Mouse (Mus musculus): ENCODE results near the gene Macf1. TPM values are rescaled to one million over a fixed set of nuclear protein-coding genes. Genes with fewer than 3 reads are reported as not detected.
"Not testable (repeated sequence)": the region's sequence is repeated elsewhere in the genome, so short reads cannot be mapped to it uniquely, and the experiment has no call there.

The Macf1 gene
- total RNA-seq, 4 experiments from 2014 or later: 235 to 265 (median 249) TPM

GRCm38 (mm10) chr4:123670598-123670997 lies 13.6 kb downstream of the Macf1 start:
- DNase-seq (ENCODE audit: low spot score in 2 of 2): peak; percentile 42 to 58

GRCm38 (mm10) chr4:123669696-123670095 lies 14.5 kb downstream of the Macf1 start:
- DNase-seq (ENCODE audit: low spot score in 2 of 2): no peak

- peak; percentile 81 to 91 for DNase-seq (ENCODE audit: low spot score in 2 of 2)
Measured at GRCm38 (mm10) chr4:123667260-123667867, 16.8 kb downstream of the Macf1 start.

GRCm38 (mm10) chr4:123666517-123666916 lies 17.6 kb downstream of the Macf1 start:
- no peak for DNase-seq (ENCODE audit: low spot score in 2 of 2)

GRCm38 (mm10) chr4:123665681-123666278 lies 18.4 kb downstream of the Macf1 start:
- DNase-seq (ENCODE audit: low spot score in 2 of 2): no peak

- no peak for DNase-seq (ENCODE audit: low spot score in 2 of 2)
Measured at GRCm38 (mm10) chr4:123664951-123665661, 19.1 kb downstream of the Macf1 start.

- peak in 1 of 2 experiments; percentile 48 for DNase-seq (ENCODE audit: low spot score in 2 of 2)
Measured at GRCm38 (mm10) chr4:123664021-123664950, 19.9 kb downstream of the Macf1 start.

GRCm38 (mm10) chr4:123663688-123663965 lies 20.5 kb downstream of the Macf1 start:
- DNase-seq (ENCODE audit: low spot score in 2 of 2): no peak

GRCm38 (mm10) chr4:123662914-123663687 lies 21.1 kb downstream of the Macf1 start:
- DNase-seq (ENCODE audit: low spot score in 2 of 2): no peak

- DNase-seq (ENCODE audit: low spot score in 2 of 2): no peak
Measured at GRCm38 (mm10) chr4:123658175-123658574, 26.0 kb downstream of the Macf1 start.

GRCm38 (mm10) chr4:123655245-123655644 lies 28.9 kb downstream of the Macf1 start:
- no peak for DNase-seq (ENCODE audit: low spot score in 2 of 2)

- DNase-seq (ENCODE audit: low spot score in 2 of 2): no peak
Measured at GRCm38 (mm10) chr4:123654566-123654965, 29.6 kb downstream of the Macf1 start.

GRCm38 (mm10) chr4:123653446-123653845 lies 30.7 kb downstream of the Macf1 start:
- DNase-seq (ENCODE audit: low spot score in 2 of 2): not testable (repeated sequence)

GRCm38 (mm10) chr4:123652130-123652529 lies 32.0 kb downstream of the Macf1 start:
- no peak for DNase-seq (ENCODE audit: low spot score in 2 of 2)

GRCm38 (mm10) chr4:123649131-123649530 lies 35.0 kb downstream of the Macf1 start:
- DNase-seq (ENCODE audit: low spot score in 2 of 2): no peak

GRCm38 (mm10) chr4:123647668-123648067 lies 36.5 kb downstream of the Macf1 start:
- DNase-seq (ENCODE audit: low spot score in 2 of 2): no peak

GRCm38 (mm10) chr4:123647109-123647508 lies 37.1 kb downstream of the Macf1 start:
- DNase-seq (ENCODE audit: low spot score in 2 of 2): no peak

GRCm38 (mm10) chr4:123645246-123645845 lies 38.8 kb downstream of the Macf1 start:
- DNase-seq (ENCODE audit: low spot score in 2 of 2): no peak

- no peak for DNase-seq (ENCODE audit: low spot score in 2 of 2)
Measured at GRCm38 (mm10) chr4:123643561-123643960, 40.6 kb downstream of the Macf1 start.

- no peak for DNase-seq (ENCODE audit: low spot score in 2 of 2)
Measured at GRCm38 (mm10) chr4:123642877-123643276, 41.3 kb downstream of the Macf1 start.

- DNase-seq (ENCODE audit: low spot score in 2 of 2): no peak
Measured at GRCm38 (mm10) chr4:123637136-123637535, 47.0 kb downstream of the Macf1 start.
